Mouse (Mus musculus): Measurements from ENCODE around the gene Uts2b.

Uts2b gene

DNA sequence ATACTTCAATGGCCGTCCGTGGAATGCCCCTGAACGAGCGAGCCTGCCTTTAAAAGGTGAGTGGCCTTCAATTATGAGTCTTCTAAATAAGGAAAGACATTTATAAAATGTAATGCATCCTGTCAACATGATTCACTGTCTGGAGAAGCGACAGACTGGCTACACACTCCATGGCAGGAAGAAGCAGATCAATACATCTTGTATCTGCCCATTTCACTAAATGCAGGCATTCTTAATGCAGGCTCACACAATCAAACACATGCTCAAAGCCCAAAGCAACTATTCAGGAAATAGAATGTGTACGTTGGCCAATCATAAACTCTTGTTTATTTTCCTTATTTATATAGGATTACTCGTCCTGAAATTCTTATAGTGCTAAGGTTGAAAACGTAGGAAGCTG lies at the start of gene Uts2b:
Gene Uts2b, minus strand, starts transcription at position 49 of the 400 bp plus-strand sequence.
- DNase-seq = no peak

DNA sequence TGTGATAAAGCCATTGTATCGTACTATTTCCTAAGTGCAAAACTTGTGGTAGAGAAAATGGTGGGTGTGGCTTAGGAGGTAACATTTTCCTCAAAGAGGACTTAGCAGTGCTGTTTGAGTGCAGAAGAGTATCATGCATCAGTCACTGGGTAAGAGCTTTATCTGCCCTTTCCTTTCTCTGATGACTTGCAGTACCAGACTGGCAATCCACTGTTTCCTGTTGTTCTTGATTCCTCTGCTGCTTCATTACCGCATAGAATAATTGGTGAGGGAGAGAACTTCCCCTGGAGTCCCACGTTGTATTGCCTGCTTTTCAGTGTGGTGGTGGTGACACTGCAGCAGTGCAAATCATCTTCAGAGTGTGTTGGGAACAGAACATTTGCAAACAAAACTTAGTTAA lies 47.6 kb upstream of the Uts2b start:
- no peak for DNase-seq

DNA sequence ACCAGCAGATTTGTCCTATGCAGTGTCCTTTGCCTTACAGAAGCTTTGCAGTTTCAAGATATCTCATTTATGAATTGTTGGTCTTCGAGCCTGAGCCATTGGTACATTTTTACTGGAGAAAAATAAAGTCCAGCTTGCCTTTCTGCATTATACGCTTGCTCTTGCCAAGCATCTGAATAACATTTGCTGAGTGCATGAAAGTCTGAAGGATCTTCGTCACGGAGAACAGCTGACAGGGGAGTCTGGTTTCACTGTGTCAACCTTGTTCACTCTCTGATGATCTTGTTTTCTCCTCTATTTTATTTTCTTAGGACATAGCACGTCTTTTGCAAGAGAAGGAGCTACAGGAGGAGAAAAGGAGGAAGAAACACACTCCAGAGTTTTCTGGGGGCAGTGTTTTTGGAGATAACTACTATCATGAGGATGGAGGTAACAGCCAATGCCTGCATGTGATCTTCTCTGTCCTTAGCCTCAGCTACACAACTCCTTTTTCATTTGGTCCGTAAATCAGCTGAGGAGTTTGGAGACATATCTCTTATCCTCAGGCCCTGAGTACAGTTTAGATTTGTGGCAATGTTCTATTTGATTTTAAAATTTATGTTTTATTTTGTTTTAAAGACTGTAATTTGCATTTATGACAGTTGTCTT lies 47.0 kb upstream of the Uts2b start:
- DNase-seq = no peak

DNA sequence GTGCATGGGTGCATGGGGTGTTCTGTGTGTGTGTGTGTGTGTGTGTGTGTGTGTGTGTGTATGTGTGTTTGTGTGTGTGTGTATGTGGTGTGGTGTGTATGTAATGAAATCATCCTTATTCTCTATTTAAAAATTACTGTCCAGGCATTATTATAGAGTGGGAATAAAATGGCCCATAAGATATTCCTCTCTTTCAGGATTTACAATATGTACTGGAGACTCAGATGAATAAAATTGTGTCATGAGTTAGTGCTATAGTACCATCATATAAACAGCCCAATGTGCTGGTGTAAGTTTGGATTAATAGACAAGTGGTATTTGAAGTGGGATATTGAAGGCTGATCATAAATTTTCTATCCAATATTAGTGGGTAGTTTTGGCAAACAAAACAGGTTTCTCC lies 34.1 kb upstream of the Uts2b start:
- no peak for DNase-seq

DNA sequence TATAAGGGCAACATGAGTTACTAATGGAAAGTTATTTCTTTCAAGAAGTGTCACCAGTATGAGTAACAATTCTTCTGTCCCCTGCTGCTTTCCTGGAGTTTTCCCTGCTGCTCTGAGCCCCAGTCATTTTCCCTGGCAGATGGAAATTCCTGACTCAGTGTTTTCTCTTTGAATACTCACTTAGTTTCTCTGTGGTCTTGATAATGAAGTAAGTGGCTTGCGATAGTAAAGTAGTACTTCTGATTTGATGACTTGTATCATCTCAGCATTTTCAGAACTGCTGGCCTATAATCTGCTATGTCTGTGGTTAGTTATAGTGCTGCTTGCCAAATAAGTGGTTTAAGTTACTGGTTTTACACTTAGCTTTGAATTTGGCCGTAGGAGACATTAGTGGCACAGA lies 31.5 kb upstream of the Uts2b start:
- no peak for DNase-seq

DNA sequence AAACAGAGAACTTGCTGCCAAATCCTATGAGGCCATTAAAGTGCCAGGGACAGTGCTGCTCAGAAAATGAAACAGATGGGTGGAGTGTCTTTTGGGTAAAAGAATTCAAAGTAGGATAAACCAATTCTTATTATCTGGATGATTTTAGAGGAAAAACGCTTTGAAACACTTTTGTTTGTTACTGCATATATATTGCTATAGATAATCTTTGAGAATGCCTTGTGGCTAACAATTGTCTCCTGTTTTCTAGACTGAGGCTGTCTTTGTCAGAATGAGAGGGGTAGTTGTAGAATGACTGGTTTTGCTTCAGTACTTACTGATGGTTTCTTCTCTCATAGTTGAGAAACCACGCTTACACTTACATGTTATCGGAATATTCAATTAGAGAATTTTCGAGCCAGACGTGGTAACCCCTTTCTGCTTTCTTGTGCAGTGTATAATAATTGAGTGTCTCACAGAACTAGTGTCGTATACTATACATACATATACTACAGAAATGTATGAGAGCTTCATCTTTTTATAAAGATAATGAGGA lies 29.7 kb upstream of the Uts2b start:
- DNase-seq = no peak

DNA sequence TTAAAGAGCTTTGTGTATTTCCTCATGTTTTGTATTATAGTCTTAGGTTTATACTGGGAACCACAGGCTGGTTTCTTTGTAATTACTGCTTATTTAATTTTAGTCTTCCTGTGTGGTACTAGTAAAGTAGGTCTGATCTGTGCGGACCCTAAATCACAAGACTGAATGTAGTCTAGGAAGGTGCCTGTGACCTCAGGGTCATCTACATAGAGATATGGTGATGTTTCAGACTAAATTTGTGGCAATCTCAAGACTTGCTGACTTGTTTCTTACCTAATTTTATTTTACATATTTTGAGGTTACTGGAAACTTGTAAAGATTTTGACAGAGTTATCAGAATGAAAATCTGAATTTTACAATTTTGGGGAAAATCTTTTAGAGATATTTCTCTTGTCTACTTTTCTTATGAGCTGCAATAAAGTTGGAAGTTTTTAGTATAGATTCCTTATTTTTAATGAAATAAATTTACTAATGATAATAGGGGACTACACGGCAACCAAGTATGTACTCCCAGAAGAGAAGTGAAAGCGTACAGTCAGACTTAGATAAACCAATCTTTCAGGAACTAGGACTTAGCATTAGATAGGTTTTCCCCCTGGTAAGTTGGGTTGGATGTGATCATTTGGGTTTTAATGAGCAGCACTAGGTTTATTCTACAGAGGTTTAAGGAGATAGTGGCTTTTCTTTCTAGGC lies 29.1 kb upstream of the Uts2b start:
- no peak for DNase-seq

DNA sequence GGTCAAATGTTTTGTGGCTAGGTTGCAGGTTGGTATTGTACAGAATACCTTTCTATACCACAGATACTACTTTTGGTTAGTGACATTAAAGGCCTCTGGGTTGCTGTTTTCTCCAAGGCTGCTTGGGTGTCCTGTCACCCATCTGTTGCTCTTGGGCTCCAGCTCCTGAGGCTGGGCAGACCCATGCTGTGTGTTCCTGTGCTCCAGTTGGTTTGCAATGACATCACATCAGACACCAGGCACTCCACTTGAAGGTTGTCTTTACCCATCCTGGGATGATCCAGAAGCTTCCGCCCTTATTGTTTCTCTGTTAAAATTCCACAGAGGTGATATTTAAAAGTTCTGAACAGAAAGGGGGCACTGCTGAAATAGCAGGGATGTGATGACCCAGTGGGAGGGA lies 26.9 kb upstream of the Uts2b start:
- no peak for DNase-seq

DNA sequence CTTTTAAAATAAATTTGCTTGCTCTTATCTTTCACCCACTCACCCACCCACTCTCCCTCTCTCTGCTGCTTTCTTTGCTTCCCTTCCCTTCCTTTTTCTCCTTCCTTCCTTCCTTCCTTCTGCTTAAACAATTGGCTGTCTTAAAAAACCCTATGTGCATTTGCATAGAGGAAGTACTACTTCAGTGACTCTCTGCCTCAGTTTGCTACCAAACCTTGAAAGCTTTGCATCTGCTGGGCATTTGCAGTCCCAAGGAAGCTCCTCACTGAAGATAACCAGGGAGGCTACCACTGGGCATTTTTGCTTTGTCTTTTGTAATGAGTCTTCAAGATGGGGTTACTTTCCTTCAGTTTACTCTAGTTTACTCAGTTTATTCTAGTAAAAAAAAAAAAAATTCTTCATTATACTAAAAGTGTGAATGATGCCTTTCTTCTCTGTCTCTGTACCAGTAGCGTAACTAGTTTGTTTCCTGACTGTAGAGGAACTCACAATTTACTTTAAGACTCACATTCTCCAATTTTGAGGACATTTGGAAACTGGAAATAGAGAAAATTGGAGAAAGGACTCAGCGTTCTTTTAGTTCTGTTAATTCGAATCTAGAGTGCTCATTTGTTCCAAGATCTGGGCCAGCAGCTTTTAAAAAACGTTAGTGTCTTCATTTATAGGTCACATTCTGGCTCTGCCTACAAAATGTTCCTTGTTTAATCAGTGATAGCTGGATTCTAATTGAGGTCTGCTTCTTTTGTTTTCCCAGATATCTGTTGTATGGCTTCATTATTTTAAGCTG lies 25.4 kb upstream of the Uts2b start:
- DNase-seq = no peak

DNA sequence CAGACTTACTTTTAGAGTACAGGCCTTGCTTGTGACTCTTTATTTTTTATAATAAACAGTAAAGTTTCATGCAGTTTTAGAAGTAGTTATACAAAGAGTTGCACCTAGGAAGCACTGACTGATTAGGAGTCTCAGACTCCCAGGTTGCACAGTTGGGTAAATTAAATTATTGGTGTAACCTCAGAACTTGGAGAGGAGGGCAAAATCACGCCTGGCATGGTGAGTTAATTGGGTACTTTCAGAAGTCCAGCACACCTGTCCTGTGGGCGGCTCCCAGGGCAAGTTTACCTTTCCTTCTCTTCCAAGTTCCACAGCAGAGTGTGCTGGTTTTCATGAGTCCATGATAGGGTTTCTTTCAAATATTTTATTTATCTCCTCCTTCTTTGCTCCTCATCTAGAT lies 21.8 kb upstream of the Uts2b start:
- DNase-seq = no peak

DNA sequence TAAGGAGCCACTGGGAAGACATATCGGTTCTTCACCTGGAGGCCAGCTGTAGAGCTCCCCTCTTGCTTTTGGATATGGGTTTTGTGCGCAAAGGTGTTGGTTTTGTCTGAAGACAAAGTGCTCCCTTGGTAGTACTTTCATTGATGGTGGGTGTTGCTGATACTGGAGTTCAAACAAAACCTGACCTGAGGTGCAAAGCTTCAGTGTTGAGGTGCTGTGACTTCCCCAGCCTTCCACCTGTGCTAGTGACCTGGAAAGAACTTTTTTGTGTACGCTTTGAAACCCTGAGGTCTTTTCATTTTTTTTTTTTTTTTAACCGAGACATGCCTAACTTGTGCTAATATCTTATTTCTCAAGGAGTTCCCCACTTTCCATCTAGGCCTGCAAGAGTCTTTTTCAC lies 20.3 kb upstream of the Uts2b start:
- DNase-seq = no peak

DNA sequence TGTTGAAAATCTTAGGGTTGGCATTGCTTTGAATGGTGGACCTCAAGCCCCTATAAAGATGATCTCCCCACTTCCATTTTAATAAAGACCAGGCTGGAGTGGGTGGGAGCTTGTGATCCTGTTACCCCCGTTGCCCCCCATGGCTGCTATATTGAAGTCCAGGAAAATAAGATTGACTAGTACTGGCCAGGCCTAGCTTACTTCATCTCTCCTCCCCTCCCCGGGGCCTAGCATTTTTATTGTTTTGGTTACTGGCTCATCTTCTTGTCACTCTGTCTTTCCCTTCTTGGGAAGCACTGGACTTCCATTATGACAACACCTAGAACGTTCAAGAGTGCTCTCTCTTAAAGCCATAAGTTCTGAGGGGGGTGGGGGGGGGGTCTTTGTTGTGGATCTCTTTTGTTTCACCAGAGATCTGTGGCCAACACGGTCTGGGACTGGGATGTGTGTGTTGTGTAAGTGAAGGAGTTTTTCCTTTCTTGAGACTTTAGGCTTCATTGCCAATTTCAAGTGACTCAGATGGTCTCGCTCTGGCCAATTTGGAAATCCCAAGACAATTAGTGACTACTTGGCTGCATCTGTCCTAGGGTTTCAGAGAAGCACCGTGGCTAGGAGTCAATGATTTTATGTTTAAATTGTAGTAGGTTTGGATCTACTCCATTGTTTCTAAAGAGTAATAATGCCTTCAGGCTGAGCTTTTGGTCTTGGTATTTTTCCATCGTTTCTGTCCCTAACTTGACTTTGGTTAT lies 19.7 kb upstream of the Uts2b start:
- DNase-seq = peak; percentile 12

DNA sequence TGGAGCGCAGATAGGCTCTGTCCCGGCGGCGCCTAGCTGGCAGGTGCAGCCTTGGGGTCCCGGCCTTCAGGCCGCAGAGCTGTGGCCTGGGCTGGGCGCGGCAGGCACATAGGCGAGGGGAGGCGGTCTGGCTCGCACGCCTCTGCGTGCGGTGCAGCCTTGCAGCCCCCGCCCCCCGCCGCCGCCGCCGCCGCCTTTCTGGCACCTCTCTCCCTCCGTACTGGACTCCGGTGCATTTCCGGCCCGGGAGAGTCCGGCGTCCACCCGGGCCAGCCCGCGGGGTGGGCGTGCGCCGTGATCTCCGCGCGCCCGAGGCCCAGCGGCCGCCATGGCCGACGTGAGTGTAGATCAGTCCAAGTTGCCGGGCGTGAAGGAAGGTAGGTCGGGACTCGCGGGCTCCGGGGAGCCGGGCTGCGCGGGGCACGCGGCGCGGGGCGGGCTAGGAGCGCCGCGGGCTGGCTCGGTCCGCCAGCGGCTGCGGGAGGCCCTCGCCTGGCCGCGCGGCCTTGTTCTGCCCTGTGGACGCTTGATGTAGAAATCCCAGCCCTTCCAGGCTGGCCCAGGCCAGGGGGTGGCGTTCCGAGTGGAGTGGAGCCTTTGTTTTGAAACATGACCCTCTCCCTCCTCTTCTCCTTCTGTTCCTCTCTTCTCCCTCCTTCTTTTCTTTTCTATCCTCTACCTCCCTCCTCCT lies 18.9 kb upstream of the Uts2b start, which contains the start of gene Ccdc50:
Gene Ccdc50, plus strand, starts transcription at position 109 of the 691 bp plus-strand sequence.
- DNase-seq = peak; percentile 88

DNA sequence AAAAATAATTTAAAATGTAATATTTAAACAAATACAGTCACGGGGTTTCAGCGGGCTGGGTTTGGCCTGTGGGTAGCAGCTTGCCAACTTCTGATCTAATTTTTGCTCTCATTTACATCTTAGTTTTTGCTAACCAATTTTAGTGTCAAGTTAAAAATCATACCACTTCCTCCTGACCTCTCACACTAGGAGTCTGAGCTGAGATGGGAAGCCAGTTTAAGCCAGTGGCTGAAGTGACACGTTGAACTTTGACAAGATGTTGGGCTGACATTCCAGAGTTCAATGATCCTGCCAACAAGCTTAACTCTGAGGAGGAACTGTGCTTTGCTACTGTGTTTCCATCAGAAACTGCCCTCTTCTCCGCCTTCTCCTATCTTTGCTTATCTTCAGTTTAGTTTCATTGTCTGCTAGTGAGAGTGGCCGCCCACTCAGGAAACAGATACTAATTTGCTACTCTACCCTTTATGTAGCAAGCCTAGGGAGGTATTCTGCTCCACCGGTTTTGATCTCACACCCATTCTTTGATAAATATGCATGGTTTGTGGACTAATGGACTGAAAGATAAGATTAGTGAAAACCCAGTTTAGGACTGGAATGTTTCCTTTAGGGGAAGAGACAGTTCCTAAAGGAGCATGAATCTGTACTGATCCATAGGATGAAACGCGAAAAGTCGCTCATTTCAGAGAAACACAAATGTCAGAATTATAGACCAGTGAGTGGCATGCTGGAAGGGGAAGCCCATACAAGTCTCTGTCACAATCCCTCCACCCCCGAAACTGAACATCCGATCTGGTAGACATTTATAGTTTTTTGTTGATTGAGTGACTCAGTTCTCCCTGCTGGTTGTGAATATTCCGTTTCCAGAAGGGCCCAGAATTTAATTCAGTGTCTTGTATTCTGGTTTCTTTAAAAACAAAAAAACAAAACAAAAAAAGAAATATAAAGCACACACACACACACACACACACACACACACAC lies 17.9 kb upstream of the Uts2b start:
- peak; percentile 63 for DNase-seq

DNA sequence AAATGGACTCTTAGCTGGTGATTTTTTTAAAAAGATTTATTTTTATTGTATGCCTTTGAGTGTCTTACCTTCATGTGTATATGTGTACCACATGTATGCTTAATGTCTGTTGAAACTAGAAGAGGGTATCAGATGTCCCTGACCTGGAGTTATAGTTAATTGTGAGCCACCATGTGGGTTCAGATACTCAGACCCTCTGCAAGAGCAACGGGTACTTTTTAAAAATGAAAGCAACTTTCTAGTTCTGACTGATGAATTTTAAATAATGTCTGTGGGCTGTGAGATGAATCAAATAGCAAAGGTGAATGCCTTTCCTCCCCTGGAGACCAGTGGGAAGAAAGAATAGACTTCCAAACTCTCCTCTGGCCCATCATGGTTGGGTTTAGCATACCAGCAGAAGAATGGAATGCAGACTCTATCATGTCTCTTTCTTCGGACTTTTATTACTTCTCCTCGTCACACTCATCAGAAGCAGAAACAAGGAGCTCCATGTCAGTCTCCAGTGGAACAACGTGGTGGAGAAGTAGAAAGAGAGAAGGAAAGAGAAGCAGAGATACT lies 16.9 kb upstream of the Uts2b start:
- DNase-seq = no peak

DNA sequence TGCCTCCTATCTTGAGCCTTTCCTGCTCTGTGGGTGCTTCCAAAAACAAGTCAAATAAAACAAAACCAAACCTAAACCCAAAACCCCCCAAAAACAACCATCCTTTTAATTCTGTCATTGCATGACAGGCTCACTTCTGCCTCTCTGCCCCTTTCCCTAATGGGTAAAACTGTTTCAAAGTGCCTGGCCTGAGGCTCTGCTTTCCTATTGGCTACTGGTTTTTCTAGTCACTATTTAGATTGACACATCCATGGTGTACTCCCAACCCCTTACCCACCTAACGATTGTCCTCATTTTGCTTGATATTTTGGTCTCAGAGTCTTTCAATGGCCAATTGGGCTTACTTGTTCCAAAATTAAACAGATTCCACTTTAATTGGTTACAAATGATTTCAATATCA lies 15.6 kb upstream of the Uts2b start:
- no peak for DNase-seq

DNA sequence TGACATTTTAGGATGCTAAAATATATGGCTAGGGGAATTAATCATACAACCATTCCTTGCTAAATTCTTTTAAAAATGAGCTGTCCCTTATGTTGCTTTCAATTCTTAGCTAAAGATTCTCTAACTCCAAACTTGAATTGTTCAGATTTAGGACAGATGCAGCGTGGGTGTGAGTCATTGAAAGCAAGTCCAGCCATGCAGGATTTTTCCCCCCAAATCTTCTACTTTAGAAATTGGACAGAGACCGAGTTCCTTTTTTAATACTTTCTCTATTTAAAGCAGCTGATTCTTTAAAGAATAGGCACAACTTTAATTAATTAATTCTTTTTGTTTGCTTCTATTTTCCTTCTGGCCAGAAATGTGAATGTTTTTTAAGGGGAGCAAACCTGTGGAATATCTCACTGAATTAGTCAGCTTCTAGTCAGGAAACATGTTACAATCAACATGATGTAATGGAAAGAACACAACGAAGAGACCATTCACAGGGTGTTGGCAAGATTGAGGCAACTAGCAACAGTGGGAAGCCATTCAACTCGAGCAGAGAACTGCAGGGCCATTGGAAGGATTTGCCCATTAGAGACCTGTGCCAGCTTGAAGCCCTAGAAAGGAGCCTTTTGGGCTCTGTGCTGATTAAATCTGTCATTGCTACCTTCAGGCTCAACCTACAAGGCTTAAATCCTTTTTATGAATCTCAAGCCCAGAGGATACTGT lies 15.0 kb upstream of the Uts2b start:
- no peak for DNase-seq

DNA sequence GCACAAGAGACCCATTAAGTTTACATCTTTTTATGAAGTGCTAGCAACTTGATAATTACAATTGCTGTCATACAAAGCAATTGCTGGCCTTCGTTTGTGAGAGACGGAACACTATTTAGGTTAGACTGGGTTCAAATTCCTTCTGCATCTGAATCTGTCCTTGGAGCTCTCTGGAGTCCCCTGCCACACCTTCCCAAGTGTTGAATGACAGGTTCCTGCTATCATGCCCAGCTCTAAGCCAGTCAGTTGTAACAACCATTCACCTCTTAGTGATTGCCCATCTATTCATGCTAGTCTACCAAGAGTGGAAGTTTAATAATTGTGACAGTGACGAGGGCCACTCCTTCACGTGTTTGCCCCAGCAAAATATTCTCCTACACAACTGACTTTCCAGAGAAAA lies 12.2 kb upstream of the Uts2b start:
- no peak for DNase-seq

DNA sequence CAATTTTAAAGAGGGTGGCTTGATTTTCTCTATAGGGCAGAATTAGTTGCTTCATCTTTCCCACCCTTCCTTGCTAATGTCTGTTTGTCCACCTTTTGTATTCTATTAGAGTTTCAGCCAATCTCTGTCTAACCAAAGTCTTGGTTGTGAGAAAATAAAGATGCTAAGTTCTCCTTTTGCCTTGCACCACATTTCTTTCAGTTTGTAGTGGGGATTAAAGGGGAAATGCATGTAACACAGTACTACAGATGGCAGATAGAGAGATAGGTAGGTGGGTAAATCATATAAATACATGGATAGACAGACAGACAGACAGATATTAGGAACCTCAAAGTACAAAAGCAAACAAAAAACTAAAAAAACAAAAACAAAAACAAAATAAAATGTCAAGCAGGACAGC lies 6.5 kb upstream of the Uts2b start:
- no peak for DNase-seq

DNA sequence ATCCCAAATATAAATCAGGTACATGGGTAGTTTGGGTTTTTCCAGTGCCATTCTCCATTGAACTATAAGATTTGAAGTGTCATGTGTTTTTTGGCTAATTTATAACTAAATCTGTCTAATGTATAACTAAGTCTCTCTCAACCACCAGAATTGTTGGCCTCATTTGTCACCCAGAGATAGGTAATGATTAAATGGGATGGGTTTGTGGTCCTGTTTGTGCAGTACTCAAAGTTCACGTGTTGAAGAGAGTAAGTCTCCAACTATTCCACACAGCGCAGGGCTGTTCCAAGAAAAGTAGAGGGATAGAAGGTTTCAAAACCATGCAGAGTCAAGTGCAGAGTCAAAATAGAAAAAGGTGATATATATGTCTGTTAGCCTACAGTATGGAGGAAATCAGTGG lies 5.3 kb upstream of the Uts2b start:
- DNase-seq = peak; percentile 57
